Mouse (Mus musculus) R1 (cell line): ENCODE measurements around the gene Rilpl1.

Experiments used
- DNase-seq: peaks from one replicate; pipeline ENCODE4 v3.0.0-alpha.2; 2018; ENCODE audit warnings: low read depth, low spot score

Gene Rilpl1

GRCm38 (mm10) chr5:124452494-124453228 lies 78.5 kb downstream of the Rilpl1 start:
- no peak for DNase-seq

GRCm38 (mm10) chr5:124450641-124451340 lies 80.4 kb downstream of the Rilpl1 start:
- no peak for DNase-seq

GRCm38 (mm10) chr5:124450051-124450450 lies 81.1 kb downstream of the Rilpl1 start:
- no peak for DNase-seq

- DNase-seq: no peak
Measured at GRCm38 (mm10) chr5:124449494-124449893, 81.7 kb downstream of the Rilpl1 start.

GRCm38 (mm10) chr5:124446301-124446881 lies 84.8 kb downstream of the Rilpl1 start:
- DNase-seq: peak; percentile 94

GRCm38 (mm10) chr5:124445621-124446293 lies 85.4 kb downstream of the Rilpl1 start:
- DNase-seq: peak; percentile 44

GRCm38 (mm10) chr5:124444661-124445561 lies 86.3 kb downstream of the Rilpl1 start:
- peak; percentile 83 for DNase-seq

- no peak for DNase-seq
Measured at GRCm38 (mm10) chr5:124444208-124444607, 87.0 kb downstream of the Rilpl1 start.
